Mouse (Mus musculus) v-Abl transformed pro-B cells (cell line): ENCODE data around the gene Eef1akmt2.

Source experiments
- in situ Hi-C, 2 experiments: fragments of 400-800 bp; cut with MboI; formaldehyde crosslinking; loops; one replicate each; pipeline ENCODE4 v1.15.1; 2025; ENCODE audit not compliant: unreplicated experiment in 2 of 2

The Eef1akmt2 gene

DNA sequence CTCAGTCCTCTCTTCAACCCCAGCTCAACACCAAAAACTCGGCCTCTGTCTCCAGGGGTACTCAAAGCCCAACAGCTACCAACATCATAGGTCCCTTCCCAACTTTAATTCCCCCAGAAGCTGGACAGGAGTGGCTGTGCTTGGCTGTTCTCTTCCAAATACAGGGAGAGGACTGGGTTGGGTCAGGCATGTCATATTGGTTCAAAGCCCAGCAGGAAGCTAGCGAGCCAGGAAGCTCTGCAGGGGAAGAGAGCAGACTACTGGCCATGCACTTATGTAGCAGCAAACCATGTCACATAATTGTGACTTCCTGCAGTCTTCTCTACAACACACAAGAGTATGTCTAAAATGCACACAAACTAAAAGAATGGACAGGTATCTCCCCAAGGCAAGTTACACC is 50.4 kb downstream of the Eef1akmt2 start:
- in situ Hi-C loops, result loop anchor here in 1 of 2 experiments (5.0 kb wide), 1 partner anchor 35 kb away; no protein-coding TSS in a partner anchor

DNA sequence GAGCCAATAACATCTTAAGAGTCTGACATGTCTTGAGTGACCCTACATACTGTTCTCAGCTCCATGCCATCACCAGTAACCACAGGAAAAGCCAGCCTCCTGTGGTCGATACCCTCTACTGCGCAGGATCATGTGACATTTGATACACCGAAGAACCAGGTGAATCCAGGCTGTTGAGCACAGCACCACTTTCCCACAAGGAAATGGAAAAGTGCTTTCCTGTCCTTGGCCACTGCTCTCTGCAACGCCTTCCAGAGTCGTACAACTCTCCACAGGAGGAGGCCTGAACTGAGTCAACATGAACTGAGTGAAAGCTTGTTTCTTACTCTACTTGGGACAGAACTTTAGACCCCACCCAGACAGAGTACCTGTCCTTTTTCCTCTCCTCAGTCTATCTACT is 51.0 kb downstream of the Eef1akmt2 start:
- in situ Hi-C loops, result loop anchor here in 1 of 2 experiments (5.0 kb wide), 1 partner anchor 34 kb away; no protein-coding TSS in a partner anchor

- in situ Hi-C loops, result loop anchor here in 1 of 2 experiments (5.0 kb wide), 1 partner anchor 34 kb away; no protein-coding TSS in a partner anchor
These were observed 51.6 kb downstream of the Eef1akmt2 start for GRCm38 (mm10) chr7:132800868-132801267.

DNA sequence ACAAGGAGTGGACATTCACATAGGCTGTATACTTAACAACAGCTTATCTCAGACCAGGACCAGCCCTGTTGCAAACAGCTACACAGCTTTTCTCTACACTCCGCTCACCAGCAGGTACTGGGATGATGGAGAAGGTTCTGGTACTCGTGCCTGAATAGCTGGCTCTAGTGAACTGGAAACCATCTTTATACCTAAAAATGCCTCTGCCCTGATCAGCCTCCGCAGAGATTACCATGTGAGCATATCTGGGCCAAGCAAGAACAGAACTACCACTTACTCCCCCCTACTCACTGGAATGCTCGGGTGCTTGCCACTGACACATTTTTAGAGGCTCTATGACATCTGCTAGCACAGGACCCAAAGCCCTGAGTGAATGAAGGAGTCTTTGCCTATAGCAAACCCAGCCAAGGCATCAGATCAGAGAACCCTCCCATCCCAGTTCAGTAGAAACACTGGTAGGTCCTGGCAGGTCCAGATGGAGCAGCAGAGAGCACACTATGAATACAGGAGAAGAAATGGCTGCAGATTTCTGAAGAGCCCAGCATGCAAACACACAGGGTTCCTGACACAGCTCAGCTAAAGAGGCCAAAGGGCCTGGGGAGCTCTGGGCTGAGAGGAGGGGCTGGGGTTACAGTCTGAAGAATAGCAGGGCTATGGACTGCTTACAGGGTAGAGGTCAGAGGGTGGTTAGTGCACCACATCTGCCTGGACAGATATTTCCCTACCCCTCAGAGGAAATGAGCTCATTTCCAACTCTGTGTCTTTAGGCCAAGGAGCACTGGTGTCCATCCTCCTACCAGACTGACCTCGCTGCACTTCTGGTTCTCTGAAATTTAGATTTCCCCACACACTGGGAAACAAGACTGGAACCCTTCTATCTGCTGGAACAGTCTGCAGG is 53.1 kb downstream of the Eef1akmt2 start:
- in situ Hi-C loops, result loop anchor here in 1 of 2 experiments (5.0 kb wide), 1 partner anchor 32 kb away; no protein-coding TSS in a partner anchor

DNA sequence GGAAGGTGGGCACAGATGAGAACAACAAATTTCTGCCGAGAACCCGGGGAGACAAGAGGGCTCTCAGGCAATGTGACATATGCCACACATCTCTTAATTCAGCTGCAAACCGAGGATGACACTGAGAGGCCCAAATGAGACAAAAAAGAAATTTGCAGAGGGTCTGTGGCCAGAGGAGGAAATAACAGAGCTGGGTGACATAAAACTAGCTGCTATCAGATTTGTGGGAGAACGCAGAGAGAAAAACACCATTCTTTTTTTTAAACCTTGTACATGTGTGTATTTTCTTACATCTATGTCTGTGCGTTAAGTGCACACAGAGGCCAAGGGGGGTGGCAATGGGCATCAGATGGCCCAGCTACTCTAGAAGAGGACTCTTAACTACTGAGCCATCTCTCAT is 57.3 kb downstream of the Eef1akmt2 start:
- in situ Hi-C loops, result no loop called here

DNA sequence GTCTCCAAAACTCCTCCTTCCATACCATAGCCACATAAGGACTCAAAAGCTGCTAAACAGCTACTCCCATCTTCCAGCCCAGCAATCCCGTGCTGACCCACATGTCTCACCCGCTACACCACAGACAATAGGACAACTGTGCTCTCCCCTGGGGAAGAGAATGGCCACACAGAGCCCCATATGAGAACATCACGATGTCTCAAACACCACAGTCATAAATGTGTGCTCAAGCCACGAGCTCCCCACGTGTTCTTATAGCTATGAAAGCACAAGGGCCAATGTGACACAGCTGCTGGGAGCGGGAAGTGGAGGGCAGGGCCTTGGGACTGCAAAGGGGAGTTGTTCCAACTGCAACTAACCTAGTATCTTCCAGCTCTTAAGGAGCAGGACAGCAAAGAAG is 59.0 kb downstream of the Eef1akmt2 start:
- in situ Hi-C loops, result no loop called here

GRCm38 (mm10) chr7:132790447-132791219 is 61.8 kb downstream of the Eef1akmt2 start:
- in situ Hi-C loops, result no loop called here

- in situ Hi-C loops, result no loop called here
These were observed 63.6 kb downstream of the Eef1akmt2 start for GRCm38 (mm10) chr7:132788826-132789225.

DNA sequence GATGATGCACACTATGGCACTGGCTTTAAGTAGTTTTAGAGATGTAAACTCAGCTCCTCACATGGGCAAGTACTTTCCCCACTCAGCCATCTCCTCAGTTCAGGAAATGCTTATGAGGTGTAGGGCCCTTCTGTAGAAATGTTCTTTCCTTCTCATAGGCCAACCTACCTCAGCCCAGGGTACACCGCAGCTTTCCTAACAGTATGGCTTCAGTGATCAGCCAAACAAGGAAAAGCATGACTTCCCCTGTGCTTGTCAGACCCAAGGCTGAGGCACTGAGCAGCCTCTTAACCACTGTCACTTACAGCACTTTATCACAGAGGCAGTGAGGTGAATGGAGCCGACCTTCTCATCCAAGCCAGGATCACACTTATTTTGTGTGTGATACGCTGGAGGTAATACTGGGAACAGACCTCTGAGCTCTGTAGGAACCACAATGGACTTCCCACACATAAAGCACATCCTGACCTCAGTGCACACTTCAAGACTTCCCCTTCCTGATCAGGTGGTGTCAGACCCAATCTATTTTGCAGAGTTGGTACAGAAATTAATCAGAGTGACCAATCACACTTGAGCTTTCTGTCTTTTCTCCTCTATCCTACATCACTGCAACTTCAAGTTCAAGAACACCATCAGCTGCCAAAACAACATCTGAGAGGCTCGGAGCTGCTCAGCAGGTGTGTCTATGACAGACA is 64.8 kb downstream of the Eef1akmt2 start:
- in situ Hi-C loops, result no loop called here

DNA sequence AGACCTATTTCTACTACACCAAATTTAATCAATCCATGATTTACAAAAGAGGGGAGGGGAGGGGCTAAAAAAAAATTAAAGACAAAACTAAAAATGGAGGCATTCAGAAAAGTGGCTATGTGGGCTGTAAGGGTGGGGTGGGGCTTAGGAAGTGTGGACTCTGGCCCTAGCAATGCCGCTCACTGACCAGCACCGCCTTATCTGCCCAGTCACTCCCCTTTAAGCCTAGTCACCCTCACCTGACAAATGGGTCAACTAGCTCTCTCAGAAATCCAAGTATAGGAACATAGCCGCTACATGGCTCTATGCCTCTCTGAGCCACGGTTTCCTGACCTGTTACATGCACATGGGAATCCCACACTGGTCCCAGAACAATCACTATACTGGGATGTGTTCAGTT is 65.5 kb downstream of the Eef1akmt2 start:
- in situ Hi-C loops, result no loop called here

DNA sequence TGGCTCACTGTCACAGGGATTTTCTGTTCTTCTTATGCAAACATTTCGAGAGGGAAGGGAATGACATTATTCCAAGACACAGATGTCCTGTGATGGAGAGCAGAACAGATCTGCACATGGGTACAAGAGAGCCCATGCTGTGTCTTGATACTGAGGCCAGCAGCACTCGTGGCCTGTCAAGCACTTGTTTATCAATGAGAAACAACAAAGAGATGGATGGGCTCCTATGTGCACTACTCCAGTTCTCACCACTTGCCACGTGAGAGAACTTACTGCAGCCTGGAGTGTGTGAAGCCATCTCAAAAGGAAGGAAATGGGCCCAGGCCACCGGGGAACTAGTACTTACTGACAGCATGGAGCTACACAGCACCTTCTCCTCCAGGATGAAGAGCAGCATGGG is 66.0 kb downstream of the Eef1akmt2 start:
- in situ Hi-C loops, result no loop called here

DNA sequence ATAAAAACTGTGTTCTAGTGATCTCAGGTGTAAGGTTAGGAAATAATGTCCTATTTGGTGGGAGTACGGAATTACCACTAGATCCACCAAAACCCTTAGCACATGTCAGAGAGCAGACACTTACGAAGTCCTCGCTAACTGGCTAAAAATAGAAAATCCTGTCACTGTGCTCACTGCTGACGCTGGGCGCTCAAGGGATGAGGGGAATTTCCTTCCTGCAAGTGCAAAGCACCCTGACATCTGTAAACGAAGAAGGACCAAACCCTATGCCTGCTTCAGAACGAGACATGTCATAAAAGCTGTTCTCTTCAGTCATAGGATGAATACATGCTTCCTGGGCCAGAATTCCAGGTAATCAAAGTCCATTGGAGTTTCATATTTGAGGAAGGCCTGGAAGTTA is 66.5 kb downstream of the Eef1akmt2 start:
- in situ Hi-C loops, result no loop called here

GRCm38 (mm10) chr7:132784101-132784500 is 68.4 kb downstream of the Eef1akmt2 start:
- in situ Hi-C loops, result no loop called here

- in situ Hi-C loops, result no loop called here
These were observed 70.6 kb downstream of the Eef1akmt2 start for GRCm38 (mm10) chr7:132781850-132782249.

GRCm38 (mm10) chr7:132781130-132781814 is 71.2 kb downstream of the Eef1akmt2 start:
- in situ Hi-C loops, result no loop called here

GRCm38 (mm10) chr7:132780611-132781010 is 71.9 kb downstream of the Eef1akmt2 start:
- in situ Hi-C loops, result no loop called here

GRCm38 (mm10) chr7:132778630-132779029 is 73.8 kb downstream of the Eef1akmt2 start:
- in situ Hi-C loops, result no loop called here

- in situ Hi-C loops, result no loop called here
These were observed 74.6 kb downstream of the Eef1akmt2 start for GRCm38 (mm10) chr7:132777728-132778453.
